Mouse (Mus musculus) heart, adult 2 months (tissue): Measurements from ENCODE around the gene Arhgef10l.

Experiments
- CTCF ChIP-seq: fragments of 200-600 bp; IDR thresholded peaks from 2 replicates; pipeline ENCODE4 v1.8.1; 2022; ENCODE audit warnings: antibody characterized with exemption, mild to moderate bottlenecking, moderate library complexity
- EP300 ChIP-seq: fragments of 200-500 bp; IDR thresholded peaks from 2 replicates; pipeline ENCODE4 v1.6.1; 2011; ENCODE audit warnings: low read depth, low read length, control low read depth; ENCODE audit not compliant: insufficient read depth
- POLR2A ChIP-seq: fragments of 200-500 bp; IDR thresholded peaks from 2 replicates; pipeline ENCODE4 v1.6.1; 2011; ENCODE audit warnings: mild to moderate bottlenecking, low read depth, low read length, control low read depth; ENCODE audit not compliant: insufficient read depth

- TF ChIP-seq CTCF (no peak), EP300 (no peak), POLR2A (no peak)
Measured at GRCm38 (mm10) chr4:140615771-140616170, 50.0 kb downstream of the Arhgef10l start.
